Mouse (Mus musculus): ENCODE measurements around the gene Pcolce. TPM values are rescaled to one million over a fixed set of nuclear protein-coding genes. Genes with fewer than 3 reads are reported as not detected.

Gene Pcolce
- polyA plus RNA-seq, 1 experiment = 0.09 TPM

DNA sequence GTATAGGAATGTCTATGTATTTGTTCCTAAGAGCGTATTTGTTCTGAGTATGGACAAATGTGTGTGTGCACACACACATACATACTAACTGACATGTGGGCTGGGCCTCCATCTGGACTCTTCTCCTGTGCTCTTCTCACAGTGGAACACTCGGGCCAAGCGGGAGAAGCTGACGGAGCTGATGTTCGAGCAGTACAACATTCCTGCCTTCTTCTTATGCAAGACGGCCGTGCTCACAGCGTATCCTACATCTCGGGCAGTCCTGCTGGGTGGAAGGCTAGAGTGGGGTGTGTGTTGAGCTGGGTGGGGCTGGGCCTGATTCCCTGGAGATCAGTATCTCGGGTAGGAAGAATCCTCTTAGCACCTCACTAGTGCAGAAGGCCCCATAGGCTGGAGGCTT lies 50.6 kb downstream of the Pcolce start:
- H3K4me1 ChIP-seq = no peaks in the 10 kb centered on the region
- no peaks in the 10 kb centered on the region for H3K9me3 ChIP-seq
- no peaks in the 10 kb centered on the region for H3K36me3 ChIP-seq (replicated peaks; ENCODE audit: low read length)
- H3K27me3 ChIP-seq (replicated peaks) = peaks cover 71% of the 10 kb centered on the region
- H3K4me3 ChIP-seq (replicated peaks) = no peak overlapping the region
- TF ChIP-seq GATA1 (IDR thresholded peaks at IDR 0.05; ENCODE audit: borderline replicate concordance, low read length) = no peak
- TF ChIP-seq FLI1 (IDR thresholded peaks at IDR 0.05; ENCODE audit: low read length) = no peak

DNA sequence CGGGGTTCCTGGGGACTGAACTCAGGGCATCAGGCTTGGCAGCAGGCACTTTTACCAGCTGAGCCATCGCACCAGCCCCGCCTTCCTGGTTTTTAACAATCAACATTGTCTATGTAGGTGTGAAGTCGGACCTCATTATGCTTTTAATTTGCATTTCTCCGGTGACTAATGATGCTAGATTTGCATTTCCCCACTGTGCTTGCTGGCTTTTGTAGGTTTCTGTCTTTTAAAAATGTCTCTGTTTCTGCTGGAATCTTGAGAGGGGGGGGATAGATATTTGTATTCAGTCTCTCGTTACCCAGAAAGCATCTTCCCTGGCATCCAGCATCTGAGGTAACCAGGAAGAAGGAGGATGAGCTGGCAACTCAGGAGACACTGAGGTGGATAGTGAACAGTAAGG lies 52.0 kb downstream of the Pcolce start:
- no peak overlapping the region for H3K4me3 ChIP-seq (replicated peaks)
- H3K27me3 ChIP-seq (replicated peaks) = peaks cover 57% of the 10 kb centered on the region
- no peaks in the 10 kb centered on the region for H3K36me3 ChIP-seq (replicated peaks; ENCODE audit: low read length)
- TF ChIP-seq FLI1 (IDR thresholded peaks at IDR 0.05; ENCODE audit: low read length) = no peak
- no peak for TF ChIP-seq GATA1 (IDR thresholded peaks at IDR 0.05; ENCODE audit: borderline replicate concordance, low read length)
- no peaks in the 10 kb centered on the region for H3K9me3 ChIP-seq
- H3K4me1 ChIP-seq = no peaks in the 10 kb centered on the region

Other genes with a start within 250 kb of the Pcolce start
- gene Zan, start 136.7 kb downstream of the Pcolce start, polyA plus RNA-seq (2012; ENCODE audit: insufficient read depth, low replicate concordance) = not detected in 2 replicates
- 30.7 and 70.0 TPM in 2 replicates for gene Pop7, start 111.3 kb downstream of the Pcolce start, polyA plus RNA-seq (2012; ENCODE audit: insufficient read depth, low replicate concordance)
- gene Gigyf1, start 95.2 kb downstream of the Pcolce start, polyA plus RNA-seq (2012; ENCODE audit: insufficient read depth, low replicate concordance) = 13.2 and 15.3 TPM in 2 replicates
- not detected in 2 replicates for gene Epo, start 80.5 kb downstream of the Pcolce start, polyA plus RNA-seq (2012; ENCODE audit: insufficient read depth, low replicate concordance)
- 332 and 439 TPM in 2 replicates for gene Gnb2, start 80.3 kb downstream of the Pcolce start, polyA plus RNA-seq (2012; ENCODE audit: insufficient read depth, low replicate concordance)
- not detected in 2 replicates for gene Actl6b, start 60.3 kb downstream of the Pcolce start, polyA plus RNA-seq (2012; ENCODE audit: insufficient read depth, low replicate concordance)
- gene Tfr2, start 43.9 kb downstream of the Pcolce start, polyA plus RNA-seq (2012; ENCODE audit: insufficient read depth, low replicate concordance) = 1.7 and 5.8 TPM in 2 replicates
- gene Mospd3, start 12.7 kb downstream of the Pcolce start, polyA plus RNA-seq (2012; ENCODE audit: insufficient read depth, low replicate concordance) = 459 and 906 TPM in 2 replicates
- 0.15 TPM in 1 of 2 replicates, not detected in the other for gene Fbxo24, start 15.2 kb upstream of the Pcolce start, polyA plus RNA-seq (2012; ENCODE audit: insufficient read depth, low replicate concordance)
- gene Lrch4, start 15.3 kb upstream of the Pcolce start, polyA plus RNA-seq (2012; ENCODE audit: insufficient read depth, low replicate concordance) = 138 and 187 TPM in 2 replicates
- 5.6 and 30.5 TPM in 2 replicates for gene Gm20605, start 15.4 kb upstream of the Pcolce start, polyA plus RNA-seq (2012; ENCODE audit: insufficient read depth, low replicate concordance)
- 62.2 and 72.5 TPM in 2 replicates for gene Sap25, start 27.6 kb upstream of the Pcolce start, polyA plus RNA-seq (2012; ENCODE audit: insufficient read depth, low replicate concordance)
- 0.95 TPM in 1 of 2 replicates, not detected in the other for gene Irs3, start 31.9 kb upstream of the Pcolce start, polyA plus RNA-seq (2012; ENCODE audit: insufficient read depth, low replicate concordance)
- gene Agfg2, start 70.9 kb upstream of the Pcolce start, polyA plus RNA-seq (2012; ENCODE audit: insufficient read depth, low replicate concordance) = 58.4 and 131 TPM in 2 replicates
- 5.9 and 8.4 TPM in 2 replicates for gene Nyap1, start 127.8 kb upstream of the Pcolce start, polyA plus RNA-seq (2012; ENCODE audit: insufficient read depth, low replicate concordance)
- gene Tsc22d4, start 131.9 kb upstream of the Pcolce start, polyA plus RNA-seq (2012; ENCODE audit: insufficient read depth, low replicate concordance) = 582 and 1,005 TPM in 2 replicates
- gene Ppp1r35, start 165.1 kb upstream of the Pcolce start, polyA plus RNA-seq (2012; ENCODE audit: insufficient read depth, low replicate concordance) = 104 and 105 TPM in 2 replicates
- 88.7 and 584 TPM in 2 replicates for gene Mepce, start 173.9 kb upstream of the Pcolce start, polyA plus RNA-seq (2012; ENCODE audit: insufficient read depth, low replicate concordance)
- 0.70 TPM in 1 of 2 replicates, not detected in the other for gene Zcwpw1, start 174.0 kb upstream of the Pcolce start, polyA plus RNA-seq (2012; ENCODE audit: insufficient read depth, low replicate concordance)
- 1.1 TPM in 1 of 2 replicates, not detected in the other for gene Pilra, start 222.5 kb upstream of the Pcolce start, polyA plus RNA-seq (2012; ENCODE audit: insufficient read depth, low replicate concordance)
- not detected in 2 replicates for gene Pilrb1, start 244.3 kb upstream of the Pcolce start, polyA plus RNA-seq (2012; ENCODE audit: insufficient read depth, low replicate concordance)

All from megakaryocyte, embryonic 14.5 days (primary cell).